Mouse (Mus musculus): ENCODE measurements around the gene Cfap70.
A peak's percentile ranks its signal among the peaks of the same experiment; 100 is the strongest.

The Cfap70 gene

GRCm38 (mm10) chr14:20451765-20452331 lies at the start of gene Cfap70:
Gene Cfap70, minus strand, starts transcription at chr14:20452226.
- peak; percentile 39 to 57 for DNase-seq

- no peak for DNase-seq
These were observed 48.0 kb upstream of the Cfap70 start for GRCm38 (mm10) chr14:20499982-20500381.

DNA sequence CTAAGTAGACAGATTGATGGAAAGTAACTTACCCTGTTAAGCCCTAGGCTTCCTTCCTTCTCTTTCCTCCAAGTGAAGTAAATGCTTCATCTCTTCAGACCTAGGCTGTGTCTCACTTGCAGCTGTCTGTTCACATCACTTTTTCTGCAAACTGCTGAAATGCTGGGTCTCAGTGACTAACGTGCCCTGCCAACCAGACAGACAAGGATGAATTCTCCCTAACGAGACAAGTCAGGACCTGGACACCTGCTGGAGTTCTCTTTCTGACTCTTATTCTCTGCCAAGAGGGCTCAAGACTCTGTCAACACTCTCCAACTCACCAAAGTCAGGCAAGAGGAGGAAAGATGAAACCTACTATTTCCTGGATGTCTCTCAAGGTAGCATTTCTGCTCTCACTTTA lies 44.6 kb upstream of the Cfap70 start, which contains the start of gene Mss51:
Gene Mss51 (minus strand): TSS at position 299 of the 400 bp plus-strand sequence.
- no peak for DNase-seq

- DNase-seq = no peak
These were observed 34.0 kb upstream of the Cfap70 start for GRCm38 (mm10) chr14:20486031-20486430.

- no peak for DNase-seq
These were observed 30.2 kb upstream of the Cfap70 start for GRCm38 (mm10) chr14:20482051-20482751.

GRCm38 (mm10) chr14:20481211-20481610 lies 29.2 kb upstream of the Cfap70 start:
- DNase-seq = peak in 1 of 2 experiments; percentile 32

DNA sequence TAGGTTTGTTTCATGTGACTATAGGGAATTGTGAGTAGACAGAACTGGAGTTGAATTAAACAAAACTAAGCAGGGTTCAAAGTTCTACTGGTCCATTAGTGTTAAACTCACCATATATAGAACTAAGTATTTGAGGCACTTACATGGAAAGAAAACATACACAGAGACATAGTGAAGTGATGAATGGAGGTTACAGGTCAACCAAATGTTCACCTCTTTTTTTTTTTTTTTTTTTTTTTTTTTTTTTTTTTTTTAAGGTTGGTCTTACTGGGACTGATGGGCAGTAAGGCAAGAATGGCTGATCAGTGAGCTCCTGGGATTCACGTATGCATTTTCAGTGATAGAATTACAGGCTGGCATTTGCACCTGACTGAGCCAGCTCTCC lies 28.2 kb upstream of the Cfap70 start:
- no peak for DNase-seq

- peak; percentile 81 to 85 for DNase-seq
These were observed 27.5 kb upstream of the Cfap70 start, which contains the start of gene Anxa7 for GRCm38 (mm10) chr14:20479291-20480194. Gene Anxa7, minus strand, starts transcription at chr14:20480133.

GRCm38 (mm10) chr14:20478801-20479200 lies 26.8 kb upstream of the Cfap70 start:
- peak; percentile 9 to 14 for DNase-seq

DNA sequence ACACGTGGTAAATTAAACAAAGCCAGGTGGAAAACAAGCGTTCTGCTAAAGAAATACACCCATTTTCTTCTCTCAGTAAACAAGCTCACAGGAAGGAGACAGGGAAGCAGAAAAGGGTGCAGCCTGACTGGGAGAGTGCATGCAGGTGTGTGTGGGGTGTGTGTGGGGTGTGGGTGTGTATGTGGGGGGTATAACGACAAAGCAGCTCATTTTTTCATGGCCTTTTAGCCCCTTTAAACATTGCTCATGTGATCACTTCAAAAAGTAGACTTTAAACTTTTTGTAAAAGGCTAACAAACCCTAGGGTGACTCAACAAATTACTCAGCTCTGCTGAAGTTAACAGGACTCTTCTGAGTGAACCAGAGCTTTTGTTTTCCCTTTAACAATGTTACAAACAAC lies 26.4 kb upstream of the Cfap70 start:
- DNase-seq = peak; percentile 17 to 50

GRCm38 (mm10) chr14:20477261-20478025 lies 25.4 kb upstream of the Cfap70 start:
- no peak for DNase-seq

- no peak for DNase-seq
These were observed 8.2 kb upstream of the Cfap70 start for GRCm38 (mm10) chr14:20460216-20460615.

DNA sequence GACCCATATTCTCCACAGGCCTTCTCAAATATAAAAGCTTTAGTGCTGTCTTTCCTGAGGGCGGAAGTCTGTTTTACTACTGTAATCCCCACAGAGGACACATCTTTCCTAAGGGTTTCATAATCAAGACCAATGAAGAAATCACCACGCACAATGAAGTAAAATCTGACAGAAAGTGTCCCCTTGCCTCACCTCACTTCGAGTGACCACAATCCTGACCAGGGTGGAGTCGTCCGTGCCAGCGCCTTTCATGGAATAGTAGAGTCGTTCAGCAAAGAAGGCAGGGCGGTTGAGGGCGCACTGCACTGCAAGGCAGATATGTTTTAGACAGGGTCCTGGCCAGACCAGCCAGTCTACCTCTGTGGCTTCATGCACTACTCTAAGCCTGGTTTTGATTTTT lies 6.4 kb upstream of the Cfap70 start:
- DNase-seq = no peak

DNA sequence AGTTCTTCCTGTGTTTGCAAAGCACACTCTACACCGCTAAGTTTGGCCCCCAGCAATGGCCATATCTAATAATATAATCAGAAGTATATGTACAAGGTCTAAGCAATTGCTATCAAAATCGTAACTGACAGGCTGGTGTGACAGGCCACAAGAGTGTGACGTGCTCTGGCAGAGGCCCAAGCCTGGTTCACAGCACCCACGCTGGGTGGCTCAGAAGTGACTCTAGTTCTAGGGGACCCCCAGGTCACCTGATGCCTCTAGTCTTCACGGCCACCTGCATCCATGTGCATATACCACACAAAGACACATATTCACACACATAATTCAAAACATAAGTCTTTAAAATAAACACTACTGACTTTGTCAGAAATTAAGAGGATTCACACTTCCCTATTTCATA lies 903 bp upstream of the Cfap70 start:
- DNase-seq = no peak

DNA sequence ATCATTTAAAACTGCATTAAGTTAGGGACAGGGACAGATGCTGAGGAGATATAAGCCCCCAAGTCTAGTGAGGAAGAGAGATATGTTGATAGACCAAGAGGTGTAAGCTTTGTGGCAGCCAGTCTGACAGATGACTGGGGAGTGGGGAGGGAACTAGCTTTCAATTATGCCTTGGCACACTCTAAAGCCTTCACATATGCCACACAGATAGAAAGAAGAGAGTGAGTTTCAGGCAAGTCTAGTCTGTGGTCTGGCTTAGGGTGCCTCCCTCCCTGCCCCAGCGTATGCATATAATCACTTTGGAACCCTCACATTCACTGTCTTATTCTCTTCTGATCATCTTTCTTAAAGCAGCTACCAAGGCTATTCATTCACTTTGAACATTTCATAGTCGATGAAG lies 724 bp downstream of the Cfap70 start:
- no peak for DNase-seq

- DNase-seq = no peak
These were observed 4.8 kb downstream of the Cfap70 start for GRCm38 (mm10) chr14:20447209-20447608.

GRCm38 (mm10) chr14:20442252-20442651 lies 9.8 kb downstream of the Cfap70 start:
- DNase-seq = no peak

DNA sequence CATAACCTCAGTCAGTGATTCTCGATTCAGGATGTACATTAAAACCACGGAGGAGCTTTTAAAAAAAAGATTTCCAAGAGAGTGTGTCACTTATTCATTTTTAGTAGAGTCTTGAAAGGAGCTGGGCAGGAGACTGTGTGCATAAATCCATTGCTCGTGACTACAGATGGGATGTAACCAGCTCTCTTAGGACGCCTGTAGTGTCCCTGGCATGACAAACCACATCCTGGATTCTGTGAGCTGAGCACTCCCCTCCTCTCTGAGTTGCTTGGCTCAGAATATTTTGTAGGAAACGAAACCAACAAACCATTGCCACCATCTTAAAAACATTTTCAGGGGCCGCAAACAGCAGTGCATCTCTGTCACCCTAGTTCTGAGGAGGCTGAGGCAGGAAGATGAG lies 15.1 kb downstream of the Cfap70 start:
- no peak for DNase-seq

DNA sequence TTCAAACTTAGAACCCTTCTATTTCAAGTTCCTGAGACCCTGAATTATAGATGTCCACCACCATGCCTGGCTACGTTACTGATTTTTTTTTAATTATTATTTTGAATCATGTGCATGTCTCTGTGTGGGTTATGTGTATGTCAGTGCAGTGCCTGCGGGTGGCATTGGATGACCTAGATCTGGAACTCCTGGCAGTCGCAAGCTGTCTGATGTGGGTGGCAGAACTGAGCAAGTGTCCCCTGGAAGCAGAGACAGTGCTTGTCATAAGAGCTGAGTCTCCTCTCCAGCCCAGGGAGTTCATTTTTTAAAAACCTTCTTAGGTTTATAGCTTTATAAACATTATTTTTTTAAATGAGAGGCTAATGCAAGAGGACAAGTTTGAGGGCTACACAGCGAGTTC lies 19.6 kb downstream of the Cfap70 start:
- DNase-seq = no peak

GRCm38 (mm10) chr14:20431726-20432125 lies 20.3 kb downstream of the Cfap70 start:
- no peak for DNase-seq

DNA sequence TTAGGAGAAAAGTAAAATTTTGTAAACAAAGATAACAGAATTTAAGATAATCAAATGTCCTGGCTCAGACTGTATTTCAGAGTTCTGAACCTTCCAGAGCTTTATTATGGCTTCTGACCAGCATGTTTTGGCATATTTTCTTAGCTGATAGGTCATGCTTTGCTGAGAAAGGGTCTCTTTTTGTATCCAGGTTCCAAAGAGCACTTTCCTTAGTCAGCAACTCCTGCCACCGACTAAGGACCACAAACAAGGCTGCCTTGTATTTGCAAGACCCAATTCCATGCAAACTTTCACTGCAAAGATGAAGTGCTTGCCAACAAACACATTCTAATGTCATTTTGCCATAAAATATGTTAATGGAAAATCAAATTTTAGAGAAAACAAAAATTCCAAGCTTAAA lies 22.2 kb downstream of the Cfap70 start:
- DNase-seq = no peak

- no peak for DNase-seq
These were observed 23.4 kb downstream of the Cfap70 start for GRCm38 (mm10) chr14:20428593-20428992.

DNA sequence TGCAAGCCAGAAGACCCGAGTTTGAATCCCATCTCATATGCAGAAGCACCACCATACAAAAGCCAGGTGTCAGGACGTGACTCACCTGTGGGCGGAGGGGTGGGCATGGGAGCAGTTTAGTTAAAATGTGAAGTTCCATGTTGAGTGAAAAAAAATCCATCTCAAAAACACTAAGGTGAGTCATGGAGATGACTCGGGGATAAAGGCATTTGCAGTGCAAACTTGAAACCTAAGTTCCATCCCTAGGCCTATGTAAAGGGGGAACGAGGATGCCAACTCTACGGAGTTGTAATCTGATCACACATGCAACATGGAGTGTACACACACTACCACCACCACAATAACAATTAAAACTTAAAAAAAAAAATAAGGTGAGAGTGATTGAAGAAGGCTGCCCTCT lies 29.0 kb downstream of the Cfap70 start:
- DNase-seq = no peak

Data from thymus, postnatal 36 days (tissue).